8 mouse cellular contexts compared by ENCODE assay signal in genomic region chr9:23254237-23255214, GRCm38 (mm10). TPM values are rescaled to one million over a fixed set of nuclear protein-coding genes. Genes with fewer than 3 reads are reported as not detected.
DNase-seq lines count a peak whose midpoint lies in the region; ATAC-seq and TF ChIP-seq lines count a peak whose summit lies in the region.

No protein-coding gene starts in this region.

- TF ChIP-seq CTCF in CH12.LX (conservative IDR thresholded peaks at IDR 0.05 in 1 of 2, IDR thresholded peaks at IDR 0.05 in 1 of 2; ENCODE audit: low read depth in 2 of 2, low read length in 2 of 2), result no peak

- no peak for DNase-seq in frontal cortex, postnatal 25 days (ENCODE audit: low spot score in 2 of 2)
- DNase-seq in CH12.LX (ENCODE audit: extremely low read depth), result peak; percentile 21
- DNase-seq in adrenal gland, adult 2 months, result no peak
- DNase-seq in urinary bladder, postnatal 25 days (ENCODE audit: low spot score), result no peak
- no peak for DNase-seq in kidney, adult 11 months

- ATAC-seq in frontal cortex, adult (ENCODE audit: low TSS enrichment), result peak; percentile 58
- ATAC-seq in forebrain, embryonic 16.5 days, result peak; percentile 63
- no peak for ATAC-seq in limb, embryonic 13.5 days (ENCODE audit: low FRiP score, low read depth)

- H3K4me1 ChIP-seq in CH12.LX (ENCODE audit: control insufficient read depth in 1 of 2, insufficient read depth in 2 of 2), result peaks cover 0 to 22% of the 10 kb centered on the region in 2 experiments; a peak in 2 of 4 replicates
- H3K4me1 ChIP-seq in forebrain, embryonic 16.5 days (replicated peaks; ENCODE audit: control insufficient read depth, insufficient read depth, low read length), result peaks cover 23% of the 10 kb centered on the region
- H3K4me1 ChIP-seq in limb, embryonic 13.5 days, result peaks cover 28% of the 10 kb centered on the region

- no peak for TF ChIP-seq POLR2A in CH12.LX (IDR thresholded peaks at IDR 0.05; ENCODE audit: low read depth, low read length)

- no peaks in the 10 kb centered on the region for H3K27me3 ChIP-seq in CH12.LX (replicated peaks)
- H3K27me3 ChIP-seq in forebrain, embryonic 16.5 days (replicated peaks; ENCODE audit: control insufficient read depth, insufficient read depth, low read length), result no peaks in the 10 kb centered on the region
- peaks cover 30% of the 10 kb centered on the region for H3K27me3 ChIP-seq in limb, embryonic 13.5 days

- no peak overlapping the region for H3K27ac ChIP-seq in CH12.LX (ENCODE audit: insufficient read depth, low read depth)
- no peak overlapping the region for H3K27ac ChIP-seq in forebrain, embryonic 16.5 days (ENCODE audit: low read length)
- H3K27ac ChIP-seq in limb, embryonic 13.5 days, result no peak overlapping the region; the same call in 1 of the 2 replicates

- no peak overlapping the region for H3K9ac ChIP-seq in CH12.LX (ENCODE audit: insufficient read depth, low read depth)
- H3K9ac ChIP-seq in forebrain, embryonic 16.5 days (replicated peaks; ENCODE audit: low read depth, low read length), result peak overlapping the region; percentile 48
- no peak overlapping the region for H3K9ac ChIP-seq in limb, embryonic 13.5 days

- TF ChIP-seq RAD21 in CH12.LX (IDR thresholded peaks at IDR 0.05; ENCODE audit: low read depth, low read length), result no peak

- no peaks in the 10 kb centered on the region for H3K9me3 ChIP-seq in CH12.LX (replicated peaks; ENCODE audit: low read length)
- peaks cover 3% of the 10 kb centered on the region; the same call in 1 of the 2 replicates for H3K9me3 ChIP-seq in forebrain, embryonic 16.5 days (ENCODE audit: control insufficient read depth, low read length)
- H3K9me3 ChIP-seq in limb, embryonic 13.5 days, result peaks cover 4% of the 10 kb centered on the region

- dilution Hi-C loops in CH12.LX (cut with MboI; ENCODE audit: extremely low pct_ligation_motif_present, extremely low pct_unique_long_range_greater_than_20kb, low sequenced_read_pairs), result no loop called here

- H3K4me2 ChIP-seq in CH12.LX (ENCODE audit: insufficient read depth, low read depth, poor library complexity, severe bottlenecking), result peak overlapping the region; percentile 5; the same call in 1 of the 2 replicates
- H3K4me2 ChIP-seq in forebrain, embryonic 16.5 days (ENCODE audit: low read length), result peak overlapping the region; percentile 69
- H3K4me2 ChIP-seq in limb, embryonic 13.5 days (replicated peaks), result peak overlapping the region; percentile 56

- H3K4me3 ChIP-seq in CH12.LX (replicated peaks in 1 of 3; ENCODE audit: low read depth in 2 of 3, low read length in 2 of 3, poor library complexity in 1 of 3), result no peak overlapping the region
- H3K4me3 ChIP-seq in forebrain, embryonic 16.5 days (replicated peaks; ENCODE audit: low read length), result peak overlapping the region; percentile 41
- H3K4me3 ChIP-seq in limb, embryonic 13.5 days, result peak overlapping the region; percentile 23

- no peaks in the 10 kb centered on the region for H3K36me3 ChIP-seq in CH12.LX (replicated peaks in 1 of 2; ENCODE audit: control insufficient read depth in 1 of 2, insufficient read depth in 1 of 2, low read length in 1 of 2)
- H3K36me3 ChIP-seq in forebrain, embryonic 16.5 days (ENCODE audit: control insufficient read depth, insufficient read depth), result peaks cover 2% of the 10 kb centered on the region; the same call in 1 of the 2 replicates
- H3K36me3 ChIP-seq in limb, embryonic 13.5 days, result peaks cover 7% of the 10 kb centered on the region

- no peak for TF ChIP-seq EP300 in CH12.LX (IDR thresholded peaks at IDR 0.05; ENCODE audit: low read length)

- in situ Hi-C loops in CH12.LX (cut with MboI; ENCODE audit: low pct_ligation_motif_present, low pct_unique_long_range_greater_than_20kb, low sequenced_read_pairs), result no loop called here

- H3K79me2 ChIP-seq in CH12.LX (replicated peaks; ENCODE audit: control insufficient read depth, extremely low read depth, insufficient read depth, poor library complexity, severe bottlenecking), result no peaks in the 10 kb centered on the region

- WGBS in forebrain, embryonic 16.5 days, result 32% methylated on average over 37 of the region's 37 CpGs
- WGBS in limb, embryonic 13.5 days, result 47% methylated on average over 37 of the region's 37 CpGs

TF ChIP-seq in CH12.LX, 34 proteins besides CTCF, POLR2A, EP300 and RAD21:
- no peak for TF ChIP-seq MYC (IDR thresholded peaks at IDR 0.05; ENCODE audit: low read depth, low read length)
- TF ChIP-seq TBP (conservative IDR thresholded peaks at IDR 0.05; ENCODE audit: low read depth, low read length), result 0 out of 2 replicates have a peak, but pooled peaks have one; percentile 22
- TF ChIP-seq ZNF384 (IDR thresholded peaks at IDR 0.05; ENCODE audit: low read depth, low read length), result no peak
- TF ChIP-seq ETS1 (conservative IDR thresholded peaks at IDR 0.05; ENCODE audit: low read depth, low read length), result no peak
- no peak for TF ChIP-seq PAX5 (IDR thresholded peaks at IDR 0.05; ENCODE audit: low read length)
- TF ChIP-seq MXI1 (IDR thresholded peaks at IDR 0.05; ENCODE audit: low read depth, low read length), result no peak

RNA-seq across cellular contexts. Expression of gene Bmper, which starts 31.6 kb away (rescaled TPM):
- total RNA-seq in CH12.LX (2012; rRNA removed), result 1.3 and 1.9 TPM in 2 replicates
- total RNA-seq in CH12.LX (2014; rRNA removed), result 1.4 and 1.6 TPM in 2 replicates
- 1.3 and 1.5 TPM in 2 replicates for polyA plus RNA-seq in CH12.LX (2012; ENCODE audit: insufficient read length, low read depth)
- polyA plus RNA-seq in forebrain, embryonic 16.5 days (2015; fragmentation: Nextera tagmentation; extraction: Ambion mirVana), result 13.6 and 15.9 TPM in 2 replicates
- 17.6 and 21.2 TPM in 2 replicates for polyA plus RNA-seq in limb, embryonic 13.5 days (2015; fragmentation: Nextera tagmentation; extraction: Ambion mirVana)
- 1 to 10 TPM; 1.5 to 2.4 TPM for total RNA-seq in adrenal gland, adult 2 months (2021)
- 0.61 and 1.1 TPM in 2 replicates for polyA plus RNA-seq in adrenal gland, adult 2 months (2012; rRNA removed)

Comparison
In these comparisons a context has a peak if more than half of its experiments do, and no peak if none do; other contexts are left out.
1. H3K4me2 ChIP-seq: peak in every context shown above with its lines; median percentile 69 in forebrain, embryonic 16.5 days; 56 in limb, embryonic 13.5 days; 5 in CH12.LX.
2. H3K4me3 ChIP-seq: peak in forebrain, embryonic 16.5 days (single experiment) and limb, embryonic 13.5 days (single experiment); none in CH12.LX (0 of 3).